Mouse (Mus musculus): ENCODE measurements around the gene Mlycd.

The Mlycd gene

GRCm38 (mm10) chr8:119433582-119434174, 39.0 kb downstream of the Mlycd start, which contains the start of gene Osgin1:
Gene Osgin1 (plus strand): TSS chr8:119434124.
- no peak for DNase-seq (ENCODE audit: low spot score)

GRCm38 (mm10) chr8:119434569-119434968, 39.9 kb downstream of the Mlycd start:
- DNase-seq (ENCODE audit: low spot score): no peak

GRCm38 (mm10) chr8:119435527-119435926, 40.8 kb downstream of the Mlycd start:
- DNase-seq (ENCODE audit: low spot score): no peak

- no peak for DNase-seq (ENCODE audit: low spot score)
These were observed 41.7 kb downstream of the Mlycd start for GRCm38 (mm10) chr8:119436331-119436730.

GRCm38 (mm10) chr8:119436933-119437332, 42.3 kb downstream of the Mlycd start:
- DNase-seq (ENCODE audit: low spot score): no peak

GRCm38 (mm10) chr8:119437506-119437905, 42.8 kb downstream of the Mlycd start:
- no peak for DNase-seq (ENCODE audit: low spot score)

GRCm38 (mm10) chr8:119438876-119439275, 44.2 kb downstream of the Mlycd start:
- DNase-seq (ENCODE audit: low spot score): no peak

- no peak for DNase-seq (ENCODE audit: low spot score)
These were observed 44.7 kb downstream of the Mlycd start for GRCm38 (mm10) chr8:119439424-119439823.

GRCm38 (mm10) chr8:119439893-119440249, 45.2 kb downstream of the Mlycd start:
- DNase-seq (ENCODE audit: low spot score): no peak

- peak; percentile 74 for DNase-seq (ENCODE audit: low spot score)
These were observed 45.7 kb downstream of the Mlycd start for GRCm38 (mm10) chr8:119440250-119440951.

GRCm38 (mm10) chr8:119440952-119441270, 46.2 kb downstream of the Mlycd start:
- no peak for DNase-seq (ENCODE audit: low spot score)

- DNase-seq (ENCODE audit: low spot score): no peak
These were observed 47.3 kb downstream of the Mlycd start for GRCm38 (mm10) chr8:119442013-119442412.

GRCm38 (mm10) chr8:119442970-119443369, 48.3 kb downstream of the Mlycd start:
- DNase-seq (ENCODE audit: low spot score): no peak

- DNase-seq (ENCODE audit: low spot score): peak; percentile 93
These were observed 51.7 kb downstream of the Mlycd start, which contains the start of gene Necab2 for GRCm38 (mm10) chr8:119446211-119446989. Gene Necab2 (plus strand): TSS chr8:119446719.

- no peak for DNase-seq (ENCODE audit: low spot score)
These were observed 52.5 kb downstream of the Mlycd start for GRCm38 (mm10) chr8:119446990-119447780.

- DNase-seq (ENCODE audit: low spot score): no peak
These were observed 53.1 kb downstream of the Mlycd start for GRCm38 (mm10) chr8:119447781-119448170.

- peak; percentile 61 for DNase-seq (ENCODE audit: low spot score)
These were observed 54.9 kb downstream of the Mlycd start for GRCm38 (mm10) chr8:119449627-119450026.

GRCm38 (mm10) chr8:119451131-119451530, 56.5 kb downstream of the Mlycd start:
- DNase-seq (ENCODE audit: low spot score): no peak

- DNase-seq (ENCODE audit: low spot score): no peak
These were observed 58.2 kb downstream of the Mlycd start for GRCm38 (mm10) chr8:119452919-119453318.

GRCm38 (mm10) chr8:119456045-119456444, 61.4 kb downstream of the Mlycd start:
- DNase-seq (ENCODE audit: low spot score): no peak

- no peak for DNase-seq (ENCODE audit: low spot score)
These were observed 65.0 kb downstream of the Mlycd start for GRCm38 (mm10) chr8:119459724-119460123.

Measured in layer of hippocampus, adult 11-12 months (tissue).